Mouse (Mus musculus): ENCODE measurements at regions not wholly inside any gene's neighbourhood (a gene's known extent, or its start where the extent isn't known, plus 50 kb on each side); places are given as distances from the start of the nearest gene placed in this dataset.

DNA sequence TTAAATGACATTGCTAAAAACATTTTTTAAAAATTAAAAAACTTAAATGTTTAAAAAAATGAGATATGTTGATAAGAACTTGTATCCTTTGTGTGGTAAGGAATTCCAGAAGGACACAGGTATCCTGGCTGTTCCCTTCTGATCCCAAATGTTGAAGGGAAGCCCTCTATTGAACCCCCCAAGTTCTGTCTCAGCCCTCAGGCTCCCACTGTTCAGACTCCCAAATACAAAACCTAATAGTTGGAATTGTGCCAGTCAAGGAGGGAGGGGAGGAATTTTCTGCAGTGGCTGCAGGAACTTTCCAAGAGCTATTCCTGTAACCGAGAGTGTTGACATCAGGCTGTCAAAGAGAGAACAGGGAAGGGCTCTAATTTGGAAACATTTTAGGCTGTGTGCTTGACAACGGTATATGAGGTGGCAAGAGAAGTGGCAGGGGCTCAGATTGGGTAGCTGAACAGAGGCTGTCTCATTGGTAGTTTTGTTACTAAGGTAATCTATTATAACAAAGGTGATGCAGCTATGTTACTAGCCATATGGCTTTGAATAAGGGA is 843.8 kb upstream of the A1bg start:
- DNase-seq: no peak

- no peak for DNase-seq
These were observed 831.0 kb upstream of the A1bg start for GRCm38 (mm10) chr15:61753802-61754201.

DNA sequence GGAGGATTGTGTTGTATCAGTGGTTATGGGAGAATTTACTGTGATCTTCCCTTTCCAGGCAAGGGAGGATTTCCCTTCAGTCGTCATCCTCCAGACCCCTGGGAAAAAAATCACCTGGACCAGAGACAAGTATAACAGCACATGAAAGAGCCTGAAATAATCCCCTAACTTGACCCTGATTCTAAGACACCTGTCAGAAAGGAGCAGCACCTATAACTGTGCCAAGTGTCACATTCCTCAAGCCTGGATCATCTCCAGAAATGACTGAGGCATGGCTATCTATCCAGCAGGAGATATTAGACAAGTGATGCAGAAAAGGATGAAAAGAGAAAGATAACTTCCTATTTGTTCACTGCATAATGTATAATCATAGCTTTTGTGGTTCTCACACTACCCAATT is 800.9 kb upstream of the A1bg start:
- no peak for DNase-seq

DNA sequence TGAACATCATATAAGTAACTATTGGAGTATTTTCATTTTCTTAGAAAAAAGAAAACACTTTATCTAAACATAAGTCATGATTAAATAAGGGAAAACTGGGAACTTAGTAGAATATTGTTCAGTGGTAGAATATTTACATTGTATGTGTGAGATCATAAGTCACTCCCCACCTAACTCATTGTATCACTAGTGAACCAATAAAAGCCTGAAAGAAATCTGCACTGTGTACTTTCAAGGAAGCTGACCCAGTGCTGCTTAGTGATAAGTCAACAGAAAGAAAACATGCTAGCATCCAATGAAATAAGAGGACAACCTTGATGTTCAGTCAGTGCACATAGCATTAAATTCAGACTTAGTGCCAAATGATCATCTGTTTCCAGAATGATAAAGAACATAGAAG is 795.7 kb upstream of the A1bg start:
- DNase-seq: no peak

DNA sequence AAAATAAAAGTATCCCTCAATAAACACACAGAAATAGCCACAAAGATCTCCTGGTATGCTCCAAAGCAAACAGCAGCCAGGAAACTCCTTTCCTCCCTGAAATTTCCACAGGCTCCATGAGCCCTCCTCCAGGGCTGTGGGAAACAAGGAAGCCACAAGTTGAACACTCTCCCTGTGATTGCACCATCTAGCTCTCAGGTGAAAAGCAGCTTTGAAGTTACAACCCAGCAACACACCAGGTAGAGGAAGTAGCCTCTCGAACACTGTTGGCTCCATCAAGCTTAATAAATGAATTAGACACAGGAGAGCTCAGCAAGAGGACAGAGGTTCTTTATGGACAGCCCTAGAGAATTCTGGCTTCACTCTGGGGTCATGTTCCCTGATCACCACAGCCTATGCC is 794.4 kb upstream of the A1bg start:
- no peak for DNase-seq

DNA sequence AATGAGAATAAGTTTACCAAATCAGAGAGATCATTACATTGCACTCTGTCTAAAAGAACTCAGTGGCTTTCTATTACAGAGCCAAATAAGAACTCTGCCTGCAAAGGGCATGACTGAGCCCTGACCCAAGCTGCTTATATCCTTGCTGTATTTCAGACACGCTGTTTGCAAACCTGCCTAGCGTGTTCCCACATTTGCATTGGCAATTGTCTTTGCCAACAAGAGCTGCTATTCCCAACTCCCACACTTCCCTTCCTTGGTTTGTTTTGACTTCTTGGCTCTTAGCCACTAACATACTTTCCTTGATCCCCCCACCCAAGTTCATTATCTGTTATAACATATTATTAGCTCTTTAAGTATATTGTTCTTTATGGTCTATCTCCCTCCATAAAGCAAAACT is 791.1 kb upstream of the A1bg start:
- DNase-seq: no peak

- no peak for DNase-seq
These were observed 786.1 kb upstream of the A1bg start for GRCm38 (mm10) chr15:61708928-61709327.

- no peak for DNase-seq
These were observed 785.1 kb upstream of the A1bg start for GRCm38 (mm10) chr15:61707952-61708351.

DNA sequence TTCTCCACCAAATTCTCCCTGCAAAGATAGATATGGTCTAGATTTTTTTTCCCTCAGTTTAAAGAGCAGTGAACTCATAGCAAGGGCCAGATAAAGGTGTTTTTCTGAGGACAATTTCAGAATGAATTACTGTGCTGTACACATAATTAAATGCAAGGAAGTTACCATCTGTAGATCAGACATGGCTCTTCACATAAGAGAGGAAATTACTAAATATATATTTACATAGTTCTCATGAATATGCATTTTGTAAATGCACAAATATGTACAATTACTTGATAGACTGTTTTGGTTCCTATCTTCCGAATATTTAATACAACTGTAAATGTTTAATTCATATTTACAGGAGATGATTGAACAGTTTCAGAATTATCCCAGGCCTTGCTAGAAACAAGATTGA is 769.9 kb upstream of the A1bg start:
- no peak for DNase-seq

GRCm38 (mm10) chr15:61690425-61690824 is 767.6 kb upstream of the A1bg start:
- DNase-seq: no peak

DNA sequence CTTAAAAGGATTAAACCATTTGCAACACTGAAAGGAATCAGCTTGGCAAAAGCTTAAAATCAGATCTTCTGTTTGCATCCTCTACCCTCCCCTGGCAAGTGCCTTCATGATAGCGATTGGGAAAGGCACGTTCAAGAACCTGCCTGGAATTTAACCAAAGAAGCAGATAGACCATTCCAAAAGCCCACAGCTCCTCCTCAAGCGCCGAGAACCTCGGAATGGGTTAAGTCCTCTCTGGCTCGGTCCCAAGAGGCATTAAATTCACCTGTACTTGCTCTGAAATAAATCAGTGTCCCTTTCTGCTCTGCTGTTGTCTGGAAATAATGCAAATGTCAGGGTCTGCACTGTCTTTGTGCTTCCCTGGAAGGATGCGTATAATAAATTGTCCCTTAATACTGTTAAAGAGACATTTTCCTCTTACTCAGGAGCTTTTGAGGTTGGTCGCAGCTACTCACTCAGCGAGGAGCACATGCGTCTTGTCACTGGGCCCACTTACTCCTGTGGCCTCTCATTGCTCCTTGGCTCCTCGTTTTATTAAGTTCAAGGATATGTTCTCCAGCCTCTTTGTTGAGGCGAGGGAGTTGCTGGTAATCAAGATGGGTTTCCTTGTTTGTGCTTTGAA is 767.1 kb upstream of the A1bg start:
- no peak for DNase-seq

- DNase-seq: no peak
These were observed 760.2 kb upstream of the A1bg start for GRCm38 (mm10) chr15:61682968-61683367.

- DNase-seq: no peak
These were observed 747.7 kb upstream of the A1bg start for GRCm38 (mm10) chr15:61670556-61670955.

GRCm38 (mm10) chr15:61660581-61660980 is 737.8 kb upstream of the A1bg start:
- DNase-seq: no peak

DNA sequence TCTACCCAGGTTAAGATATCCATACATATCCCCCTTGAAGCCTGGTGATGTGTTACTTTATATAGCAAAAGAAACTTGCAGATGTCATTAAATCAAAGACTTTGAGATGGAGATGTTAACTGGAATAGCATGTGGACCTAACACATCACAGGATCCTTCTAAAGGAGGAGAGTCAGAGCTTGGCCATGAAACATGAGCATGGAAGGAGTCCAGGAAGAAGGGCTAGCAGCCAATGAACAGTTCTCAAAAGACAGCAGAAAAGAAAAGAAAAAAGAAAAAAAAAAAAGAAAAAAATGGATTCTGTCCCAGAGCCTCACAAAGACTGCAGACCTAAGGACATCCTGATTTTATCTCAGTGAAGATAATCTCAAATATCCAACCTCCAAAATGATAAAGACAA is 734.1 kb upstream of the A1bg start:
- DNase-seq: no peak

- DNase-seq: no peak
These were observed 732.0 kb upstream of the A1bg start for GRCm38 (mm10) chr15:61654846-61655245.

GRCm38 (mm10) chr15:61653853-61654252 is 731.0 kb upstream of the A1bg start:
- no peak for DNase-seq

- DNase-seq: no peak
These were observed 696.1 kb upstream of the A1bg start for GRCm38 (mm10) chr15:61618638-61619500.

GRCm38 (mm10) chr15:61610662-61611061 is 687.9 kb upstream of the A1bg start:
- DNase-seq: no peak

GRCm38 (mm10) chr15:61609656-61610055 is 686.8 kb upstream of the A1bg start:
- DNase-seq: no peak

DNA sequence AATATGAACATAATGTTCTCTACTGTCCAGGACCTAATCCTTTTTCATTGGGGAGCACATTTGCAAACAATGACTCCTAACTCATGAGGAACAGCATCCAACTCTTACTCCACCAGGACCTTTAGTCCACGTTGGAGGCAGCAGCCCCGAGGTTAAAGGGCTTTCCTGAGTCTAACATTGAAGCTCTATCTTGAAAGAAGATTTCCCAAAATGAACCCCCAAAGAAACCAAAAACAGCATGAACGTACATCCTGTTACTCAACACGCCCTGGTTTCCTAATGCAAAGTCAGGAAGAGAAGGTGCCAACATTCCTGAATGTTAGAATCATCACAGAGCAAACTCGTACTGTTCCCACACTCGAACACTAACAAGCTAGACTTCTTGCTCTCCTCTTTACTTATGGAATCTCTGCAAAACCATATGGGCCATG is 685.5 kb upstream of the A1bg start:
- DNase-seq: no peak

DNA sequence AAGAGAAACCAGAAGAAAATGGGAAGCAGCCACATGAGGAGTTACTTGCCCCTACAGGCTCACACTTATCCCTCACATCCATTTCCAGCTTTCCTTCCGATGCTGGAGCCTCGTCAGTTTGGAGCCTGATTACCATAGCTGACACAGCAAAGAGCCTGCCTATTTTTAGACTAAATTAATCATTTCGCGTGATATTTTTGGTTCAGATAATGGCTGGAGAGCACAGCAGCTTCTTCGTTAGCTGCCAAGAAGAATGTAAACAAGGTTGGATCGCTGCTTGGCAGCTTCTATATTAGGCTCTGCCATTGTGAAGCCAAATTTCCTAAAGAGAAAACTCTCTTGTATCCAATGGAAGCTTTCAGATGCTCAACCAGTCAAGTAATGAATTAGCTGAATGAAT is 676.9 kb upstream of the A1bg start:
- no peak for DNase-seq

DNA sequence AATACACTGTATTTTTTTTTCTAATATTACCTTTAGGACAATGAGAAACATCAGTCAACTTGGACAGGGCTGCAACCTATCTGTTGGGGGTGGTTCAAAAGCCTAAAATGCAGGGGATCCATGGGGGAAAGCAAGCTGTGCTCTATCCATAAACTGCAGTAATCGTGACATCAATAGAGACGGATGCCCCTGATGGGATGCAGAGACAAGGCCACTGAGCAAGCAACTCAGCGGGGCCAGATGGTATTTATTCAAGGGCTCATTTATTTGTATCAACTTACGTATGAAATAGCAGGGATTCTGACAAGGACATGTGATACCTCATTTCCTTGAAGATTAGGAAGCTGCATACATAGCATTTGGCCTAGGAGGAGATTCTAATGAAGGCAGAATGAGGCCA is 673.5 kb upstream of the A1bg start:
- no peak for DNase-seq

GRCm38 (mm10) chr15:61588956-61589355 is 666.1 kb upstream of the A1bg start:
- DNase-seq: no peak
